Mouse (Mus musculus): ENCODE results near the gene Ythdf2. TPM values are rescaled to one million over a fixed set of nuclear protein-coding genes. Genes with fewer than 3 reads are reported as not detected.

The Ythdf2 gene
- polyA plus RNA-seq, 1 experiment from 2014 or later: 66.3 TPM

DNA sequence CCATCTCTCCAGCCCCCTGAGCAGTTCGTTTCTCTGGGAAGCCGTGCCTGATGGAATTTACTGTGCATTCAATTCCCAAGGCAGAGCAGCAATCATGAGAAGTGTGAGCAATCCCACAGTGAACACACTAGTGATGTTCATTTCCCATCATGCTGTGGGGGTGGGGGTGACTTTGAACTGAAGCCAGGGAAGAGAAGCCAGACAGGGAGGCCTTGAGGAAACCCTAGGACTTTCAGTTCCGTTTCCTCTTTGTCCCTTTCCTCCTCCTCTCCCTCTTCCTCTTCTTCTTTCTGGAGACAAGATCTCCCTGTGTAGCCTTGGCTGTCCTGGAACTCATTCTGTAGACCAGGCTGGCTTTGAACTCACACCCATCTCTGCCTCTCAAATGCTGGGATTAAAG is 44.7 kb downstream of the Ythdf2 start:
- no peaks in the 10 kb centered on the region for H3K27me3 ChIP-seq (ENCODE audit: control insufficient read depth, insufficient read depth, low read length)
- no peak overlapping the region for H3K27ac ChIP-seq (replicated peaks in 1 of 2; ENCODE audit: control insufficient read depth in 1 of 2, insufficient read depth in 1 of 2, low read depth in 2 of 2, low read length in 2 of 2)
- H3K4me1 ChIP-seq (ENCODE audit: control insufficient read depth in 2 of 2, insufficient read depth in 2 of 2, low read length in 2 of 2): peaks cover 0 to 2% of the 10 kb centered on the region in 2 experiments; a peak in 1 of 4 replicates
- no peak overlapping the region for H3K4me3 ChIP-seq (ENCODE audit: control insufficient read depth in 1 of 2, insufficient read depth in 1 of 2, low read depth in 1 of 2, low read length in 2 of 2)
- no peaks in the 10 kb centered on the region for H3K9me3 ChIP-seq (ENCODE audit: control insufficient read depth, low read length)
- no peak for ATAC-seq (ENCODE audit: insufficient number of reproducible peaks, insufficient read depth, low FRiP score, low read depth)
- no peaks in the 10 kb centered on the region for H3K36me3 ChIP-seq (ENCODE audit: control insufficient read depth, insufficient read depth, low read length)
- WGBS: 78% methylated on average over 3 of the region's 3 CpGs
- no peak overlapping the region for H3K4me2 ChIP-seq (ENCODE audit: low read length)
- H3K9ac ChIP-seq (ENCODE audit: low read length): no peak overlapping the region

DNA sequence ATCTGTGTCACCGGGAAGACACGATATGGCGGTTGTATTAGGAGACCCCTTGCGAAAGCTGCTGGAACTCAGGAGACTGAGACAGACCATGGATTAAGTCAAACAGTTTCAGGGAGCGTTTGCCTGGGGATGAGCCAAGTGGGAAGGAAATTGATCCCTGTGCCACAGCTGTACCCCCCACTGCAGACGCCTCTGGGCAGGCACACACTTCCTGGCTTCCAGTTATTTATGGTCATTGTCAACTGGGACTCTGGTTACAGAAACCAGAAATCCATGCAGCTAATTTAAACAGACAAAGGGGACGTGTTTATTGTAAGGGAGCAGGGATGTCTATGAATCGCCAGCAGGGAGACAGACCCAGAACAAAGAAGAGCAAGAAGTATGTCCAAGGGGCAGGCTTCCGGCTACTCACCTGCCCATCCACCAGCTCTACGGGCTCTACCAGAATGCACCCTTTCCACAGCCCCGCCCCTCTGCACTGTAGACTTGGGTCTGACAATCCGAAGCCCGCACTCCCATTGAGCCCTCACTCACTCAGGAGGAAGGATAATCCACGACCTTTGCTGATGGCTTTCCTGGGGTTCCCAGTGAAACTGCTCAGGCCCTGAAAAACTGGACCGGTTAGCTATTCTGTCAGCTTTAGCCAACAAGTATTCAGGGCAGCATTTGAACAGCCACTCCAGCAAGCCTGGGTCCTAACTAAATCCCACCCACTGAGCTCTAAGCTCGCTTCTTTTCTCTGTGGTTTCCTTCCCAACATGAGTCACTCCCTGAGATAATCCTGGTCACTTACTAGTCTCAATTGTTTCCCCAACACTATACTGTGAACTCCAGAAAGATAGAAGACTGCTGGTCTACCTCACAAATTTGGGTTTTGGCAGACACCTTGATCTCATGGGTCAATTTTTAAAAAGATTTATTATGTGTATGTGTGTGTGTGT is 45.5 kb downstream of the Ythdf2 start:
- Histone ChIP-seq H3K4me3 (ENCODE audit: control insufficient read depth in 1 of 2, insufficient read depth in 1 of 2, low read depth in 1 of 2, low read length in 2 of 2) (no peak overlapping the region), H3K27ac (replicated peaks in 1 of 2; ENCODE audit: control insufficient read depth in 1 of 2, insufficient read depth in 1 of 2, low read depth in 2 of 2, low read length in 2 of 2) (no peak overlapping the region), H3K9me3 (ENCODE audit: control insufficient read depth, low read length) (no peaks in the 10 kb centered on the region), H3K4me1 (ENCODE audit: control insufficient read depth in 2 of 2, insufficient read depth in 2 of 2, low read length in 2 of 2) (peaks cover 0 to 2% of the 10 kb centered on the region in 2 experiments; a peak in 1 of 4 replicates), H3K4me2 (ENCODE audit: low read length) (no peak overlapping the region), H3K27me3 (ENCODE audit: control insufficient read depth, insufficient read depth, low read length) (no peaks in the 10 kb centered on the region), H3K36me3 (ENCODE audit: control insufficient read depth, insufficient read depth, low read length) (no peaks in the 10 kb centered on the region), H3K9ac (ENCODE audit: low read length) (no peak overlapping the region)
- ATAC-seq (ENCODE audit: insufficient number of reproducible peaks, insufficient read depth, low FRiP score, low read depth): no peak; the same call in 1 of the 2 replicates
- WGBS: 62% methylated on average over 16 of the region's 16 CpGs

DNA sequence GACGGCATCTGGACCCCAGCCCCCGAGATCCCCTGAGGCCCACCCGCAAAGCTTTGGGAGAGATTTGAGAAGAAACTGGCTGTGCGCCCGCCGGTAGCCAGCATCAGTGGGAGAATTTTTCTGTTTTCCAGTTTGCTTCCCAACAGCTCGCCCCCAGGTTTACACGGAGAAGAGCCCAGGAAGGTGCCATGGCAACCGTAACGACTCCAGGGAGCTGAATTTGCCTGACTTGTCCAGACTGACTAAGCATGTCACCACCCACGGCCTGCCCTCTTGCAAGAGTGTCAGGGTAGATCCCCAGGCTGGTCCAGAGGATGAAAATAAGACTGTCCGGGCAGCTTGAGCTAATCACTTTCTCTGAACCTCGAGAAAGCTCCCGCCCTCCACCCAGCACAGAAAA is 46.4 kb downstream of the Ythdf2 start:
- WGBS: 67% methylated on average over 14 of the region's 14 CpGs
- H3K4me3 ChIP-seq (ENCODE audit: control insufficient read depth in 1 of 2, insufficient read depth in 1 of 2, low read depth in 1 of 2, low read length in 2 of 2): no peak overlapping the region
- H3K27ac ChIP-seq (replicated peaks in 1 of 2; ENCODE audit: control insufficient read depth in 1 of 2, insufficient read depth in 1 of 2, low read depth in 2 of 2, low read length in 2 of 2): no peak overlapping the region
- H3K9me3 ChIP-seq (ENCODE audit: control insufficient read depth, low read length): no peaks in the 10 kb centered on the region
- H3K27me3 ChIP-seq (ENCODE audit: control insufficient read depth, insufficient read depth, low read length): no peaks in the 10 kb centered on the region
- ATAC-seq (ENCODE audit: insufficient number of reproducible peaks, insufficient read depth, low FRiP score, low read depth): no peak
- H3K36me3 ChIP-seq (ENCODE audit: control insufficient read depth, insufficient read depth, low read length): no peaks in the 10 kb centered on the region
- H3K4me1 ChIP-seq (ENCODE audit: control insufficient read depth in 2 of 2, insufficient read depth in 2 of 2, low read length in 2 of 2): peaks cover 0 to 2% of the 10 kb centered on the region in 2 experiments; a peak in 1 of 4 replicates
- H3K4me2 ChIP-seq (ENCODE audit: low read length): no peak overlapping the region
- H3K9ac ChIP-seq (ENCODE audit: low read length): no peak overlapping the region

DNA sequence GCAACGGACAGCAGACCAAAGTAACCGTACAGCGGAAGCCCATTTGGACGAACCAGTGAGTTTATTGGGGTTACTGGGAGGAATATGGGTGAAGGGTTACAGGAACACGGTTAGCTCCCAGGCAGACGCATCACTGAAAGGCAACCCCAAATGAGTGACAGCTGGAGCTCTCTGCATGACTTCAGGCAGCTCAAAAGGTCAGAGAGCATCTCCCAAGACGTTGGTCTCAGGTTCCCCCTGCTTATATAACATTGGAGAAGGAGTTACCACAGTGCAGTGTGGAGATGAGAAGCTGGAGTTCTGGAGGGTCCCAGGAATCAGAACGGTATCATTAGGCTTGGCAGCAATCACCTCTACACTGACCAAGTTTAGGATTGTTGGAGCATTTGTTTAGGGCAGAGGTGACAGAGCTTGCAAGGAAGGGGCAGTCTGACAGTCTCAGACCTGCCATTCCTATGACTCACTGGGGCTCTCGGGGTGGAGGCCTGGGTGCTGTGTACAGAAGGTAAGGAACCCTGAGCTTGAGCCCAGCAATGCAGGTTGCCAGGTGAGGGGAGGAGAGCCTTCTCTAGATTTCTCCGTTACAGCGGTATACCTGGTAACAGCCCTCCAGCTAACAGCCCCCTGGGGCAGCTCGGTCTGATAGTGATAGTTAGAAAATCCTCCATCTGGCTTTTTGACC is 55.0 kb downstream of the Ythdf2 start:
- Histone ChIP-seq H3K4me2 (ENCODE audit: low read length) (no peak overlapping the region), H3K36me3 (ENCODE audit: control insufficient read depth, insufficient read depth, low read length) (no peaks in the 10 kb centered on the region), H3K4me3 (ENCODE audit: control insufficient read depth in 1 of 2, insufficient read depth in 1 of 2, low read depth in 1 of 2, low read length in 2 of 2) (no peak overlapping the region), H3K9me3 (ENCODE audit: control insufficient read depth, low read length) (peaks cover 5% of the 10 kb centered on the region; the same call in 1 of the 2 replicates), H3K9ac (ENCODE audit: low read length) (no peak overlapping the region), H3K27ac (replicated peaks in 1 of 2; ENCODE audit: control insufficient read depth in 1 of 2, insufficient read depth in 1 of 2, low read depth in 2 of 2, low read length in 2 of 2) (no peak overlapping the region), H3K27me3 (ENCODE audit: control insufficient read depth, insufficient read depth, low read length) (no peaks in the 10 kb centered on the region), H3K4me1 (ENCODE audit: control insufficient read depth in 2 of 2, insufficient read depth in 2 of 2, low read length in 2 of 2) (no peaks in the 10 kb centered on the region; a peak in 1 of 4 replicates)
- ATAC-seq (ENCODE audit: insufficient number of reproducible peaks, insufficient read depth, low FRiP score, low read depth): no peak
- WGBS: 55% methylated on average over 12 of the region's 12 CpGs

DNA sequence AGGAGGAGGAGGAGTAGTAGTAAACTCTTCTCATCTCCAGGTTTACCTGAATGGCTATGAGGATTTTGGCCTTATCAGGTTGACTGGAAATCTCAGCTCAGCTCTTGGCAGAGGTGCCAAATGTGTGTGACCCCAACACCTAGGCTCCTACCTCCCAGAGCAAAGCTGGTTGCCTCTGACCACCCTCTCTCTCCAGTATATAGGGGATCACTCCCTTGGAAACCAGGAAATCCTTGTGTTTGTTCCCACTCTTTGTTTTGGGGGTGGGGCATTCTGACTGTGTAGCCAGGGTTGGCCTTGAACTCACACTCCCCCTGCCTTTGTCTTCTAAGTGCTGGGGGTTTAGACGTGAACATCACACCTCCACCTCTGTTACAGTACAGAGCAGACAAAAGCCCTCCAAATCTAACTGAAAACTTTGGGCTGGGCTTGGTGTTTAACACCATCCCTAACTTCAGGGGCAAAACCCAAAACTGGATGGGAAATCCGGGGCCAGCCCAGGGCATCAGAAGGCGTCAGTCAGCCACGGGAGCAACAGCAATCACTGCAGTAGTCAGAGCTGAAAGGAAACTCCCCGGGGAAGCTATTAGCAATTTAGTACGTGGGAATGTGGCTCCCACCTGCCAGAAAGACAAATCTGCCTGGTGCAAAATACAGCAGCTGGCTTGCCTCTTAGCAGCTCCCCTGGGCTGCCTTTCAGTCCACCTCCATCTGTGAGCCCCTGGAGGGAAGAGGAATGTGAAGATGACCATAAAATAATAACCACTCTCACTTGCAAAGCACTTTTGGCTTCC is 57.0 kb downstream of the Ythdf2 start:
- Histone ChIP-seq H3K9me3 (ENCODE audit: control insufficient read depth, low read length) (peaks cover 5% of the 10 kb centered on the region; the same call in 1 of the 2 replicates), H3K27ac (replicated peaks in 1 of 2; ENCODE audit: control insufficient read depth in 1 of 2, insufficient read depth in 1 of 2, low read depth in 2 of 2, low read length in 2 of 2) (no peak overlapping the region), H3K9ac (ENCODE audit: low read length) (no peak overlapping the region), H3K27me3 (ENCODE audit: control insufficient read depth, insufficient read depth, low read length) (no peaks in the 10 kb centered on the region), H3K4me3 (ENCODE audit: control insufficient read depth in 1 of 2, insufficient read depth in 1 of 2, low read depth in 1 of 2, low read length in 2 of 2) (no peak overlapping the region), H3K4me2 (ENCODE audit: low read length) (no peak overlapping the region), H3K36me3 (ENCODE audit: control insufficient read depth, insufficient read depth, low read length) (no peaks in the 10 kb centered on the region), H3K4me1 (ENCODE audit: control insufficient read depth in 2 of 2, insufficient read depth in 2 of 2, low read length in 2 of 2) (no peaks in the 10 kb centered on the region; a peak in 1 of 4 replicates)
- WGBS: 12% methylated on average over 6 of the region's 6 CpGs
- ATAC-seq (ENCODE audit: insufficient number of reproducible peaks, insufficient read depth, low FRiP score, low read depth): no peak

DNA sequence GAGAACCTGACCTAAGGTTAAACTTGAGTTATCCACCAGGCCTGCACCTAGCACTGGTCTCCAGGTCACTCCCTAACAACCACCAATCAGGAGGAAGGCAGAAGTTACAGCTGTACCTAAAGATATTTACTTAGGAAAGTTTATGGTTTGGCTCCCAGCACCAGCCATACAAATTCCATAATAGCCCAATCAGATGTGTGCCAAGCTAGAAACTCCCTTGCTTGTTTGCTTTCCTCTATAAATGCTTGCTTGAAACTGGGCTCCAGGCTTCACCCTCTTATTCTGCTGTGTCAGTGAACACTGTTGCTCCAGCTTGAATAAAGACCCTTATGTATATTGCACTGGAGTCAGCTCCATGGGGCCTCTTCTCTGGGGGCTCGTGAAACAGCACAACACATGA is 60.4 kb downstream of the Ythdf2 start:
- no peak overlapping the region for H3K9ac ChIP-seq (ENCODE audit: low read length)
- no peak overlapping the region for H3K27ac ChIP-seq (replicated peaks in 1 of 2; ENCODE audit: control insufficient read depth in 1 of 2, insufficient read depth in 1 of 2, low read depth in 2 of 2, low read length in 2 of 2)
- no peak for ATAC-seq (ENCODE audit: insufficient number of reproducible peaks, insufficient read depth, low FRiP score, low read depth)
- H3K4me1 ChIP-seq (ENCODE audit: control insufficient read depth in 2 of 2, insufficient read depth in 2 of 2, low read length in 2 of 2): no peaks in the 10 kb centered on the region
- H3K4me2 ChIP-seq (ENCODE audit: low read length): no peak overlapping the region
- H3K4me3 ChIP-seq (ENCODE audit: control insufficient read depth in 1 of 2, insufficient read depth in 1 of 2, low read depth in 1 of 2, low read length in 2 of 2): no peak overlapping the region
- WGBS: 62% methylated on average over 1 of the region's 1 CpGs
- H3K9me3 ChIP-seq (ENCODE audit: control insufficient read depth, low read length): peaks cover 3% of the 10 kb centered on the region; the same call in 1 of the 2 replicates
- no peaks in the 10 kb centered on the region for H3K27me3 ChIP-seq (ENCODE audit: control insufficient read depth, insufficient read depth, low read length)
- H3K36me3 ChIP-seq (ENCODE audit: control insufficient read depth, insufficient read depth, low read length): no peaks in the 10 kb centered on the region

DNA sequence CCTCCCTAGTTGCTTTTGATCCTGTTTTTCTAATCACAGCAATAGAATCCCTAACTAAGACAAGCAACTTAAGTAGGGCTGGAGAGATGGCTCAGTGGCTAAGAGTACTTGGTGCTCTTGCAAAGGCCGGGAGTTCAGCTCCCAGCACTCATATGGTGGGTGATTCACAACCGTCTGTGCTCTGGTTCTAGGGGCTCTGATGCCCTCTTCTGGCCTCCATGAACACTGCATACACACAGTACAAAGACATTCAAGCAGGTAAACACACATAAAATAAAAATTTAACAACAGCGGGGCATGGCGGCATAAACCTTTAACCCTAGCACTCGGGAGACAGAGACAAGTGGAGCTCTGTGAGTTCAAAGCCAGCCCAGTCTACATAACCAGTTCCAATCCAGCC is 65.9 kb downstream of the Ythdf2 start:
- Histone ChIP-seq H3K27me3 (ENCODE audit: control insufficient read depth, insufficient read depth, low read length) (peaks cover 50% of the 10 kb centered on the region), H3K4me1 (ENCODE audit: control insufficient read depth in 2 of 2, insufficient read depth in 2 of 2, low read length in 2 of 2) (peaks cover 2 to 6% of the 10 kb centered on the region in 2 experiments; a peak in 1 of 4 replicates), H3K27ac (replicated peaks in 1 of 2; ENCODE audit: control insufficient read depth in 1 of 2, insufficient read depth in 1 of 2, low read depth in 2 of 2, low read length in 2 of 2) (no peak overlapping the region), H3K36me3 (ENCODE audit: control insufficient read depth, insufficient read depth, low read length) (no peaks in the 10 kb centered on the region), H3K9me3 (ENCODE audit: control insufficient read depth, low read length) (peaks cover 3% of the 10 kb centered on the region; the same call in 1 of the 2 replicates), H3K9ac (ENCODE audit: low read length) (no peak overlapping the region), H3K4me2 (ENCODE audit: low read length) (no peak overlapping the region), H3K4me3 (ENCODE audit: control insufficient read depth in 1 of 2, insufficient read depth in 1 of 2, low read depth in 1 of 2, low read length in 2 of 2) (no peak overlapping the region)
- no peak for ATAC-seq (ENCODE audit: insufficient number of reproducible peaks, insufficient read depth, low FRiP score, low read depth)
- WGBS: 75% methylated on average over 5 of the region's 5 CpGs

All from heart, embryonic 14.5 days (tissue).